Mouse (Mus musculus) spleen, adult 2 months (tissue): Measurements from ENCODE around the gene Sirpa.

Experiments
- CTCF ChIP-seq: fragments of 200-500 bp; IDR thresholded peaks from 2 replicates; pipeline ENCODE4 v1.5.1; 2011; ENCODE audit warnings: mild to moderate bottlenecking, inconsistent platforms; ENCODE audit not compliant: insufficient read depth, insufficient read length, insufficient replicate concordance; ENCODE audit errors: extremely low read depth
- POLR2A ChIP-seq: fragments of 200-500 bp; IDR thresholded peaks from 2 replicates; pipeline ENCODE4 v1.6.1; 2011; ENCODE audit warnings: low read depth, low read length, inconsistent platforms

GRCm38 (mm10) chr2:129601894-129602663, 9.4 kb downstream of the Sirpa start:
- TF ChIP-seq POLR2A (no peak), CTCF (no peak)
